Mouse (Mus musculus) megakaryocyte-erythroid progenitor cell, adult 5-6 weeks (primary cell): Measurements from ENCODE around the gene Sipa1l1. TPM values are rescaled to one million over a fixed set of nuclear protein-coding genes. Genes with fewer than 3 reads are reported as not detected.

Experiments
- ATAC-seq: replicated peaks from 2 replicates; pipeline ENCODE4 v1.8.0; 2016; ENCODE audit warnings: mild to moderate bottlenecking, inconsistent platforms; ENCODE audit not compliant: severe bottlenecking, poor library complexity, low FRiP score, low TSS enrichment
- total RNA-seq, 2 experiments: library from RNA; stranded (forward) in 1 of 2; stranded (reverse) in 1 of 2; fragments of 200-1000, 215-1000 nt in 1 of 2; fragments of >200 nt in 1 of 2; fragmentation: Nextera tagmentation in 1 of 2; gene quantifications; 2 replicates each; pipeline ENCODE4 v1.2.3; 2014 to 2017

Gene Sipa1l1
- total RNA-seq, 2 experiments from 2014 or later = 26.9 to 47.1 TPM

- no peak for ATAC-seq
Measured at GRCm38 (mm10) chr12:82397751-82398150, 228.6 kb downstream of the Sipa1l1 start.

GRCm38 (mm10) chr12:82398926-82399325 is 229.8 kb downstream of the Sipa1l1 start:
- no peak for ATAC-seq

- no peak for ATAC-seq
Measured at GRCm38 (mm10) chr12:82399971-82400720, 231.0 kb downstream of the Sipa1l1 start.

GRCm38 (mm10) chr12:82400783-82401182 is 231.7 kb downstream of the Sipa1l1 start:
- ATAC-seq = no peak

- no peak for ATAC-seq
Measured at GRCm38 (mm10) chr12:82401440-82401839, 232.3 kb downstream of the Sipa1l1 start.

- ATAC-seq = no peak
Measured at GRCm38 (mm10) chr12:82402635-82403034, 233.5 kb downstream of the Sipa1l1 start.

GRCm38 (mm10) chr12:82407531-82408255 is 238.6 kb downstream of the Sipa1l1 start:
- ATAC-seq = no peak

GRCm38 (mm10) chr12:82408486-82408885 is 239.4 kb downstream of the Sipa1l1 start:
- ATAC-seq = no peak

- ATAC-seq = no peak
Measured at GRCm38 (mm10) chr12:82409686-82410472, 240.8 kb downstream of the Sipa1l1 start.

GRCm38 (mm10) chr12:82412291-82413032 is 243.3 kb downstream of the Sipa1l1 start:
- ATAC-seq = no peak

GRCm38 (mm10) chr12:82415690-82416364 is 246.7 kb downstream of the Sipa1l1 start:
- no peak for ATAC-seq

GRCm38 (mm10) chr12:82419027-82419426 is 249.9 kb downstream of the Sipa1l1 start:
- no peak for ATAC-seq

GRCm38 (mm10) chr12:82424783-82425182 is 255.7 kb downstream of the Sipa1l1 start:
- ATAC-seq = no peak

GRCm38 (mm10) chr12:82425853-82426252 is 256.7 kb downstream of the Sipa1l1 start:
- ATAC-seq = no peak

GRCm38 (mm10) chr12:82427416-82427815 is 258.3 kb downstream of the Sipa1l1 start:
- no peak for ATAC-seq

- ATAC-seq = no peak
Measured at GRCm38 (mm10) chr12:82428466-82428865, 259.3 kb downstream of the Sipa1l1 start.

- no peak for ATAC-seq
Measured at GRCm38 (mm10) chr12:82433311-82433710, 264.2 kb downstream of the Sipa1l1 start.

GRCm38 (mm10) chr12:82434591-82434990 is 265.5 kb downstream of the Sipa1l1 start:
- no peak for ATAC-seq

GRCm38 (mm10) chr12:82441479-82441878 is 272.4 kb downstream of the Sipa1l1 start:
- no peak for ATAC-seq
